Mouse (Mus musculus): ENCODE measurements around the gene Efna3. TPM values are rescaled to one million over a fixed set of nuclear protein-coding genes. Genes with fewer than 3 reads are reported as not detected.

The Efna3 gene
- polyA plus RNA-seq, 1 experiment from 2014 or later: 4.2 TPM

DNA sequence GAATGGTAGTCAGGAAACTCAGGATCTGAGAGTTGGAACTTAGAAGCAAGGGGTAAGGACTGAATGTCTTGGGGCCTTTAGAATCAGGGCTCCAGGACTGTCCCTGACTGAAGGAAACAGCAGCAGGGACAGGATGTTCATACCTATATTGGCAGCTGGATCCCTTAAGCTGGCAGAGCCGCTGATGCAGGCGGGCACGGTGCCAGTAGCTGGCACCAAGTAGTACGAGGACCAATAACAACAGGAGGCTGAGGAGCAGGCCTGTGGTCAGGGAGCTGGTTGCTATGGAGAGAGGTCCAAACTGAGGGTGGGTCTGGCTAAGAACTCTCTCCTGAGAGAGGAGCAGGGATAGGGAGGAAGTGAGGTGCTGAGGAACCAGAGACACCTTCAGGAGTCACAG, 19.0 kb upstream of the Efna3 start:
- H3K9ac ChIP-seq (ENCODE audit: low read depth, low read length): no peak overlapping the region
- H3K4me1 ChIP-seq (replicated peaks; ENCODE audit: insufficient read depth, low read length): peaks cover 5% of the 10 kb centered on the region
- no peak overlapping the region for H3K4me2 ChIP-seq (ENCODE audit: low read length)
- H3K9me3 ChIP-seq (replicated peaks; ENCODE audit: low read length): no peaks in the 10 kb centered on the region
- 88% methylated on average over 4 of the region's 4 CpGs for WGBS
- H3K27ac ChIP-seq: no peak overlapping the region
- ATAC-seq (replicated peaks; ENCODE audit: low FRiP score, low read depth) (no peak), DNase-seq (ENCODE audit: low spot score) (no peak)
- no peaks in the 10 kb centered on the region for H3K27me3 ChIP-seq (ENCODE audit: insufficient read depth, low read length)
- H3K4me3 ChIP-seq (replicated peaks; ENCODE audit: low read depth, low read length): no peak overlapping the region
- TF ChIP-seq CTCF (IDR thresholded peaks at IDR 0.05; ENCODE audit: low read depth): no peak
- peaks cover 17% of the 10 kb centered on the region for H3K36me3 ChIP-seq (ENCODE audit: insufficient read depth, low read length)

DNA sequence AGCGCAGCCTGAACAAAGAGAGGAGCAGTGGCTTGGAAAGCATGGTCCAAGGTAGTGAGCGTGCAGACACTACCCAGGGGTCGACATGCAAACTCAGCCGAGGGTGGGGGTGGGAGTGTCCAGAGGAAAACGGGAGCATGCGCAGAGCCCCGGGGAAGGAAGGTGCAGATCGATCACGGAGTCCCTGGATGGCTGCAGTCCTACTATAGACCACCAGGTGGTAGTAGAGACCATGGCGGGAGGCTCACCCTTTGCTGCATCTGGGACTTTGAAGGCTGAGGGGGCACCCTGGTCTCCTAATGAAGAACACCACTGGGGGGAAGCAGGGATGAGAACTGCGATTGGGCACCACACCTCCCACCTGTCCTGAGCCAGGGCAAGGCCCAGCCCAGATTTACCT, 17.7 kb upstream of the Efna3 start:
- Histone ChIP-seq H3K9ac (ENCODE audit: low read depth, low read length) (no peak overlapping the region), H3K27me3 (ENCODE audit: insufficient read depth, low read length) (no peaks in the 10 kb centered on the region), H3K4me2 (ENCODE audit: low read length) (peak overlapping the region; percentile 50), H3K36me3 (ENCODE audit: insufficient read depth, low read length) (peaks cover 16% of the 10 kb centered on the region), H3K9me3 (replicated peaks; ENCODE audit: low read length) (no peaks in the 10 kb centered on the region), H3K27ac (no peak overlapping the region), H3K4me1 (replicated peaks; ENCODE audit: insufficient read depth, low read length) (peaks cover 5% of the 10 kb centered on the region), H3K4me3 (replicated peaks; ENCODE audit: low read depth, low read length) (no peak overlapping the region)
- DNase-seq (ENCODE audit: low spot score) (peak; percentile 78), ATAC-seq (replicated peaks; ENCODE audit: low FRiP score, low read depth) (no peak)
- WGBS: 4% methylated on average over 11 of the region's 11 CpGs
- TF ChIP-seq CTCF (IDR thresholded peaks at IDR 0.05; ENCODE audit: low read depth): peak; percentile 97

GRCm38 (mm10) chr3:89339416-89339815, 16.7 kb upstream of the Efna3 start:
- H3K27ac ChIP-seq: no peak overlapping the region
- H3K36me3 ChIP-seq (ENCODE audit: insufficient read depth, low read length): peaks cover 14% of the 10 kb centered on the region
- H3K4me3 ChIP-seq (replicated peaks; ENCODE audit: low read depth, low read length): no peak overlapping the region
- H3K27me3 ChIP-seq (ENCODE audit: insufficient read depth, low read length): no peaks in the 10 kb centered on the region
- H3K4me1 ChIP-seq (replicated peaks; ENCODE audit: insufficient read depth, low read length): peaks cover 5% of the 10 kb centered on the region
- no peak for ATAC-seq (replicated peaks; ENCODE audit: low FRiP score, low read depth)
- H3K9ac ChIP-seq (ENCODE audit: low read depth, low read length): no peak overlapping the region
- peak; percentile 87 for DNase-seq (ENCODE audit: low spot score)
- TF ChIP-seq CTCF (IDR thresholded peaks at IDR 0.05; ENCODE audit: low read depth): peak; percentile 96
- H3K4me2 ChIP-seq (ENCODE audit: low read length): no peak overlapping the region
- 30% methylated on average over 8 of the region's 8 CpGs for WGBS
- no peaks in the 10 kb centered on the region for H3K9me3 ChIP-seq (replicated peaks; ENCODE audit: low read length)

DNA sequence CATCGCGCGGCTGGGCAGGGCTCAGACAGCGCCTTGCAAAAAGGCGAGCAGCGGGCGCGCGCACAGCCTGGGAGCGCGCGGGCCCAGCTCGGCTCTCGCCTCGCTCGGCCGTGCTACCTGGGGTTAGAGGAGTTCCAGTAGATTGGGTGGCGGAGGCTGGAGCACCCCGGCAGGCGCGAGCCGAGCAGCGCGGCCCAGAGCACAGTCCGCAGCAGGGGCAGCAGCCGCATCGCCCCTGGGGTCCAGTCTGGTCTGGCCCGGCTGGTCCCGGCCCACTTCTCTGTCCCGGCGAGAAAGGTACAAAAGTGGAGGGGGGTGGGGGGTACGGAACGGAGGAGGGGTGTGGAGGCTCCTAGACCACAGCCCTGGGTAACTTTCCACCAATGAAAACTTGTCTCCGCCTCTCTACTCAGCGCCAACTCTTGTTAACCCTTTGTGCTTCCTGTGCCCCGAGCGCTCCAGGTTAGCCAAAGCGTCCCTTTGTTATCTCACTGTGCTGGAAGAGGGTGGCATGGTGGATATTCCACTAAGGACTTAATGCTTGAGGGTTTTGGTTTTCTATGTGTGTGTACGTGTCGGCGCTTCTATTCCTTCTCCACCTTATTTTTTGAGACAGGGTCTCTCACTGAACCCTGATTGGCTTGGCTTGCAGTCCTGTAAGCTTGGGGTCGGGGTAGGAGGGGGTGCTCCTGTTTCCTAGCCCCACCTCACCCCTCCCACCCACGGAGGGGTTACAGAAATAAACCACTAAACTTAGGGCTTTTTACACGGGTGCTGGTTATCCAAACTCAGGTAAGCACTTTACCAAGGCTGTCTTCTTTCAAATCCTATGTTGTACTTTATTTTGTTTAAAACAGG, 15.2 kb upstream of the Efna3 start, which contains the start of gene Efna4:
TSS of gene Efna4 (minus strand) at position 308 of the 858 bp plus-strand sequence.
- Histone ChIP-seq H3K9me3 (replicated peaks; ENCODE audit: low read length) (no peaks in the 10 kb centered on the region), H3K4me3 (replicated peaks; ENCODE audit: low read depth, low read length) (peak within 1 kb of the TSS; percentile 92), H3K9ac (ENCODE audit: low read depth, low read length) (peak within 1 kb of the TSS; percentile 93), H3K4me1 (replicated peaks; ENCODE audit: insufficient read depth, low read length) (peaks cover 5% of the 10 kb centered on the region), H3K27me3 (ENCODE audit: insufficient read depth, low read length) (no peaks in the 10 kb centered on the region), H3K36me3 (ENCODE audit: insufficient read depth, low read length) (peaks cover 12% of the 10 kb centered on the region; the same call in 1 of the 2 replicates), H3K4me2 (ENCODE audit: low read length) (peak within 1 kb of the TSS; percentile 89), H3K27ac (peak within 1 kb of the TSS; percentile 84)
- peak; percentile 76 for ATAC-seq (replicated peaks; ENCODE audit: low FRiP score, low read depth)
- under 1% methylated on average over 44 of the region's 44 CpGs for WGBS
- peak; percentile 95 for DNase-seq (ENCODE audit: low spot score)
- no peak for TF ChIP-seq CTCF (IDR thresholded peaks at IDR 0.05; ENCODE audit: low read depth)

DNA sequence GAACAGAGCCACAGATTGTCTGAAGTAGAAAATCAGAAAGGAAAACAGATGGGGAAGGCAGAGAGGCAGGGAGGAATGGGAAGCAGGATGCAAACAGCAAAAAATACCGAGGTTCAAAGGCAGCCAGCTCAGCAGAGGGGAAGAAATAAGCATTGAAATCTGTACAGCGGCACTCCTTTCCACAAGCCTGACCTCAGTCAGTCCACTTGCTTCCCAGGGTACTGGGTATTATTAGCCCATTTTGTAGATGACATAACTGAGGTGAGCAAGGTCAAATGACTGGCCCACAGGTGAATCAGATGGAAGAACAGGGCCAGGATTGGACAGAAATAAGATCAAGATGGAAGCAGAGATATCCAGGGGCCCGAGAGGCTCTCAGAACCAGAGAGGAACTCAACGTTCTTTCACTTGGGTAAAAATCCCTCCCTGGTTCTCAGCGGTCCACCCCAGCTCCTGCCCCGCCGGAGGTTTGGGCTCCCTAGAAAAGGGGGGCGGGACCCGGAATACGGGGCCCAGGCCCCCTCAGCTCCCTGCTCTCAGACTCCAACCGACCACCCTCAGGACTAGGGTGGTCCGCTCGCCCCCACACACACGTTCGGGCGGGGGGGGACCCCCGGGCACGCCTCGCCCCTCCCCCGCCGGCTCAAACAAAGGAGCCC, 14.4 kb upstream of the Efna3 start:
- H3K4me1 ChIP-seq (replicated peaks; ENCODE audit: insufficient read depth, low read length): peaks cover 5% of the 10 kb centered on the region
- no peaks in the 10 kb centered on the region for H3K27me3 ChIP-seq (ENCODE audit: insufficient read depth, low read length)
- no peak for TF ChIP-seq CTCF (IDR thresholded peaks at IDR 0.05; ENCODE audit: low read depth)
- H3K4me3 ChIP-seq (replicated peaks; ENCODE audit: low read depth, low read length): peak overlapping the region; percentile 92
- no peaks in the 10 kb centered on the region for H3K9me3 ChIP-seq (replicated peaks; ENCODE audit: low read length)
- H3K36me3 ChIP-seq (ENCODE audit: insufficient read depth, low read length): peaks cover 12% of the 10 kb centered on the region; the same call in 1 of the 2 replicates
- ATAC-seq (replicated peaks; ENCODE audit: low FRiP score, low read depth): peak; percentile 26
- peak; percentile 40 for DNase-seq (ENCODE audit: low spot score)
- H3K9ac ChIP-seq (ENCODE audit: low read depth, low read length): peak overlapping the region; percentile 93
- peak overlapping the region; percentile 89 for H3K4me2 ChIP-seq (ENCODE audit: low read length)
- H3K27ac ChIP-seq: peak overlapping the region; percentile 84
- 1% methylated on average over 19 of the region's 21 CpGs for WGBS

- Histone ChIP-seq H3K9me3 (replicated peaks; ENCODE audit: low read length) (no peaks in the 10 kb centered on the region), H3K27me3 (ENCODE audit: insufficient read depth, low read length) (no peaks in the 10 kb centered on the region), H3K4me1 (replicated peaks; ENCODE audit: insufficient read depth, low read length) (peaks cover 5% of the 10 kb centered on the region), H3K27ac (peak overlapping the region; percentile 84; the same call in 1 of the 2 replicates), H3K36me3 (ENCODE audit: insufficient read depth, low read length) (peaks cover 12% of the 10 kb centered on the region; the same call in 1 of the 2 replicates), H3K4me2 (ENCODE audit: low read length) (peak overlapping the region; percentile 89), H3K4me3 (replicated peaks; ENCODE audit: low read depth, low read length) (peak overlapping the region; percentile 92), H3K9ac (ENCODE audit: low read depth, low read length) (peak overlapping the region; percentile 93; the same call in 1 of the 2 replicates)
- no peak for TF ChIP-seq CTCF (IDR thresholded peaks at IDR 0.05; ENCODE audit: low read depth)
- 13% methylated on average over 6 of the region's 6 CpGs for WGBS
- ATAC-seq (replicated peaks; ENCODE audit: low FRiP score, low read depth) (no peak), DNase-seq (ENCODE audit: low spot score) (peak; percentile 25)
These were observed 13.8 kb upstream of the Efna3 start for GRCm38 (mm10) chr3:89336529-89336928.
